Mouse (Mus musculus): ENCODE data around the gene Trim40.

DNA sequence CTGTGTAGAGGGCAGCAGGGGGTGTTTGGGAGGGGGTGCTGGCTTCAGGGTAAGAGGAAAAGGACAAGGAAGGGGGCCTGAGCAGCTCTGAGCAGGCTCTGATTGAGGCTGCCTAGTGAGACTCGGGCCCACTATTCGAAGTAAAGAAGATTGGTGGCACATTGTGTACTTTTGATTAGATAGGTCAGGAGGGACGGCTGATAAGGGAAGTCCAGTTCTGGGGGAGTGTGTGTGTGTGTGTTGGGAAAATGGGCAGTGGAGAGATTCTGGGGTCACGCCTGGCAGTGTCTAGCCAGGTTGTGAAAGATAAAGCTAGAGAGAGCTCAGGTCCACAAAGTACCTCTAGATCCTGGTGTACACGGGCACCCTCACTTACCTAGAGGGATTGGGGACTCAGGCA lies 38.3 kb downstream of the Trim40 start:
- TF ChIP-seq GATA1 (IDR thresholded peaks at IDR 0.05; ENCODE audit: low read length) (no peak), TAL1 (IDR thresholded peaks at IDR 0.05; ENCODE audit: low read length) (no peak)
